Mouse (Mus musculus): Measurements from ENCODE around the gene Blm. TPM values are rescaled to one million over a fixed set of nuclear protein-coding genes. Genes with fewer than 3 reads are reported as not detected.
"Not testable (repeated sequence)": the region's sequence is repeated elsewhere in the genome, so short reads cannot be mapped to it uniquely, and the experiment has no call there.

The Blm gene
- polyA plus RNA-seq, 1 experiment = 1.1 TPM

DNA sequence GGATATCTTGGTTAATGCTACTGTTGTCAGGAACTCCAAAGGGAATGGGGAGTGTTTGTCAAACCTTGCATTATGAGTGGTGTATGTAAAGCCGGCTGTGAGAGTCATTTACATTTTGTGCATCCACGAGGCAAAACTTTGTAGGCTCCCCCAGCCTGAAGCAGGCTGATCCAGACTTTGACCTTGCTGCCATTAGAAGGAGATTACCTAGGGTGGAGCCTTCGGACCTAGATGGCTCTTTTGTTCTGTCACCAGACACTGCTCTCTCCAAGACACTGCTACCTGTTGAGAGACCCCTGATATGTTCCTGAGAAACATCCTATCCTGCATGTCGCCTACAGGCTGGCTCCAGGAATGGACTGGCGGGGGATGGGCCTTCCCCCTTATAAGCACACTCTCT, 4.7 kb upstream of the Blm start:
- 88% methylated on average over 5 of the region's 5 CpGs for WGBS
- no peaks in the 10 kb centered on the region for H3K4me1 ChIP-seq (ENCODE audit: control insufficient read depth, insufficient read depth, insufficient read length)
- TF ChIP-seq POLR2A (IDR thresholded peaks at IDR 0.05; ENCODE audit: low read depth, low read length) = no peak
- TF ChIP-seq CTCF (IDR thresholded peaks at IDR 0.05; ENCODE audit: extremely low read depth, insufficient read depth, insufficient read length, insufficient replicate concordance) = no peak
- no peaks in the 10 kb centered on the region for H3K27me3 ChIP-seq (ENCODE audit: control insufficient read depth, insufficient read depth, low read length)
- no peak overlapping the region for H3K27ac ChIP-seq (ENCODE audit: insufficient read depth, low read length)
- H3K36me3 ChIP-seq (ENCODE audit: control insufficient read depth, insufficient read depth, low read length) = no peaks in the 10 kb centered on the region
- no peak for DNase-seq (ENCODE audit: low read depth in 1 of 2, low spot score in 2 of 2)
- no peak overlapping the region for H3K4me3 ChIP-seq (ENCODE audit: extremely low read depth, insufficient read depth, insufficient read length)

DNA sequence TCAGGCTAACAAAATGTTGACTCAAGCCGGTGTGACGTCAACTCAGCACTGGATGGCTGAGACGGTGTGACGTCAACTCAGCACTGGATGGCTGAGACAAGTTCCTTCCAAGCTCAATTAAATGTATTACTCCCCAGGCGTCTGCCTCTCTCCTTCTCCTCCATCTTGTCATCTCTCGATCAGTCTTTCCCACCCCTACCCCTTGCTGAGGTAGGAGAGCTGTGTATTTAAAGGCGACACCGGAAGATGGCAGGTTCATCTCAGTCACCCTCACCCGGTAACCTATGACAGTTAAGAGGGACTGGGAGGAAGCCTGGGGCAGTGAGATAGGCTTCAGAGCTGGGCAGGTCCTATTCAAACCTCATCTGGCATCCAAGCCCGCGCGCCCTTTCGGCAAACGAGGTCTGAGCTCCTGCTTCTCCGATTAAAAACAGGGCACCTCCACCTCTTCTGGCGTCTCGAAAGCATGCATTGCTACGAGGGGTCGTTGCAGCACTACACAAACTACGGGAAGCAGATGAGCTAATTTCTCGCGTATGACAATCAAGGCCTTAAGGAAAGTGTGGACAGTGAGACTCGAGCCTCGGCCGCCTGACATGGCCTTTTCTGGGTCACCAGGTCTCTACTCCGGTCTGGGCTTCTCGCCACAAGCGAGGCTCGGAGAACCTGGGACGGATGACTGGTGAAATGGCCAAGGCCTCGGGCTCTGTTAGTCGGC, 469 bp downstream of the Blm start:
- TF ChIP-seq CTCF (IDR thresholded peaks at IDR 0.05; ENCODE audit: extremely low read depth, insufficient read depth, insufficient read length, insufficient replicate concordance) (no peak), POLR2A (IDR thresholded peaks at IDR 0.05; ENCODE audit: low read depth, low read length) (no peak)
- peak overlapping the region; percentile 90 for H3K4me3 ChIP-seq (ENCODE audit: extremely low read depth, insufficient read depth, insufficient read length)
- peak overlapping the region; percentile 44; the same call in 1 of the 2 replicates for H3K27ac ChIP-seq (ENCODE audit: insufficient read depth, low read length)
- WGBS = under 1% methylated on average over 32 of the region's 32 CpGs
- peak in 1 of 2 experiments; percentile 55 for DNase-seq (ENCODE audit: low read depth in 1 of 2, low spot score in 2 of 2)
- H3K4me1 ChIP-seq (ENCODE audit: control insufficient read depth, insufficient read depth, insufficient read length) = no peaks in the 10 kb centered on the region
- H3K27me3 ChIP-seq (ENCODE audit: control insufficient read depth, insufficient read depth, low read length) = no peaks in the 10 kb centered on the region
- H3K36me3 ChIP-seq (ENCODE audit: control insufficient read depth, insufficient read depth, low read length) = no peaks in the 10 kb centered on the region

DNA sequence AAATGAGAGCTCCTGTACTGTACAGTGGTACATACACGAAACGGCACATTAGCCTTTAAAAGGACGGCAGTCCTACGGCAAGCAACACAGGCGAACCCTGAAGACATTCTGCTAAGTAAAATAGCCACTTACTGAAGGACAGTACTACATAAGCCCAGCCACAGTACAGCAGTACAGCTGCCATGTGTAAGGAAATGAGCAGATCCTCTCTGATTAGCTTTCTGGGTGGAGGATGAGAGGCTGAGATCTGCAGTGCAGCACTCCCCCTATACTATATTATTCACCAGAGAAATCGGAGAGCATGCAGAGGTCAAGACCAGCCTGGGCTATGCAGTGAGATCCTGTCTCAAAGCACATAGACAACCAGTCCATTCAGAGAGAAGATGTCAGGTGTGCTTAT, 3.8 kb downstream of the Blm start:
- TF ChIP-seq CTCF (IDR thresholded peaks at IDR 0.05; ENCODE audit: extremely low read depth, insufficient read depth, insufficient read length, insufficient replicate concordance) (no peak), POLR2A (IDR thresholded peaks at IDR 0.05; ENCODE audit: low read depth, low read length) (no peak)
- no peak overlapping the region for H3K27ac ChIP-seq (ENCODE audit: insufficient read depth, low read length)
- no peaks in the 10 kb centered on the region for H3K36me3 ChIP-seq (ENCODE audit: control insufficient read depth, insufficient read depth, low read length)
- WGBS = 51% methylated on average over 6 of the region's 6 CpGs
- H3K27me3 ChIP-seq (ENCODE audit: control insufficient read depth, insufficient read depth, low read length) = no peaks in the 10 kb centered on the region
- no peak for DNase-seq (ENCODE audit: low read depth in 1 of 2, low spot score in 2 of 2)
- no peaks in the 10 kb centered on the region for H3K4me1 ChIP-seq (ENCODE audit: control insufficient read depth, insufficient read depth, insufficient read length)
- no peak overlapping the region for H3K4me3 ChIP-seq (ENCODE audit: extremely low read depth, insufficient read depth, insufficient read length)

DNA sequence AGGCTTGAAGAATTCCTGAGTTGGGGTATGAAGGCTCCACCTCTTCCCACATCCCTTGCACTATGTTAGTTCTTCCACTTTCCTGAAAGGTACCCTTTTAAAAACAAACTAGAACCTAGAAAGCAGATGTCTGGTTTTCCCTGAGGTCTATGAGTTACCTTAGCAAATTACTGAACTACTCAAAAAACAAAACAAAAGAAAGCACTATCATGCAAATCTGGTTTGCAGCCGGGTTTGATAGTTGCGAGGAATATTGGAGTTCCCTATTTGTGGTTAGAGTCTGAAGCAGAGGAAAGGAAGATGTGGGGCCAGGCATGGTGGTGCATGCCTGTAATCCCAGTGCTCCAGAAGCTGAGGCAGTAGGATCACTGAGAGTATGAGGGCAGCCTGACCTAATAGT, 4.3 kb downstream of the Blm start:
- no peak overlapping the region for H3K4me3 ChIP-seq (ENCODE audit: extremely low read depth, insufficient read depth, insufficient read length)
- H3K27me3 ChIP-seq (ENCODE audit: control insufficient read depth, insufficient read depth, low read length) = no peaks in the 10 kb centered on the region
- H3K4me1 ChIP-seq (ENCODE audit: control insufficient read depth, insufficient read depth, insufficient read length) = no peaks in the 10 kb centered on the region
- no peak overlapping the region for H3K27ac ChIP-seq (ENCODE audit: insufficient read depth, low read length)
- no peaks in the 10 kb centered on the region for H3K36me3 ChIP-seq (ENCODE audit: control insufficient read depth, insufficient read depth, low read length)
- WGBS = 49% methylated on average over 2 of the region's 2 CpGs
- no peak for TF ChIP-seq CTCF (IDR thresholded peaks at IDR 0.05; ENCODE audit: extremely low read depth, insufficient read depth, insufficient read length, insufficient replicate concordance)
- no peak for TF ChIP-seq POLR2A (IDR thresholded peaks at IDR 0.05; ENCODE audit: low read depth, low read length)
- DNase-seq (ENCODE audit: low read depth in 1 of 2, low spot score in 2 of 2) = no peak

DNA sequence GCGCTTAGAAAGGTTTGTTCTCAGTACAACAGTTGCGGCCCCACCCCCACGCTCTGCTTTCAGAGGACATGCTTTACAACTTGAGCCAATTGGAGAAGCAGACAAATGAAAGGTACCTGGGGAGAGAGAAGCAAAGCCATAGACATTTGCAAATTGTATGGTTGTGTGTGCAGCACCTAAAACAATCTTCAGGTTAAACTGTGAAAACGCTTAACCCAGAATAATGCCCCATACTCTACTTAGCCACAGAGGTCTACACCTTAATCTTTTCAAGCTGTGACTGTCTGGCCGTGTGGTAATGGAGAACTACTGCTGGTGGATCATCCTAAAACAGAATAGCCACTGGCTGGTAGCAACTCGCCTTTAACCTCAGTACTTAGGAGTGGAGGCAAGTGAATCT, 8.2 kb downstream of the Blm start:
- 91% methylated on average over 6 of the region's 6 CpGs for WGBS
- no peak for DNase-seq (ENCODE audit: low read depth in 1 of 2, low spot score in 2 of 2)
- no peaks in the 10 kb centered on the region for H3K27me3 ChIP-seq (ENCODE audit: control insufficient read depth, insufficient read depth, low read length)
- no peaks in the 10 kb centered on the region for H3K36me3 ChIP-seq (ENCODE audit: control insufficient read depth, insufficient read depth, low read length)
- no peaks in the 10 kb centered on the region for H3K4me1 ChIP-seq (ENCODE audit: control insufficient read depth, insufficient read depth, insufficient read length)
- H3K27ac ChIP-seq (ENCODE audit: insufficient read depth, low read length) = no peak overlapping the region
- H3K4me3 ChIP-seq (ENCODE audit: extremely low read depth, insufficient read depth, insufficient read length) = no peak overlapping the region
- no peak for TF ChIP-seq CTCF (IDR thresholded peaks at IDR 0.05; ENCODE audit: extremely low read depth, insufficient read depth, insufficient read length, insufficient replicate concordance)
- no peak for TF ChIP-seq POLR2A (IDR thresholded peaks at IDR 0.05; ENCODE audit: low read depth, low read length)

DNA sequence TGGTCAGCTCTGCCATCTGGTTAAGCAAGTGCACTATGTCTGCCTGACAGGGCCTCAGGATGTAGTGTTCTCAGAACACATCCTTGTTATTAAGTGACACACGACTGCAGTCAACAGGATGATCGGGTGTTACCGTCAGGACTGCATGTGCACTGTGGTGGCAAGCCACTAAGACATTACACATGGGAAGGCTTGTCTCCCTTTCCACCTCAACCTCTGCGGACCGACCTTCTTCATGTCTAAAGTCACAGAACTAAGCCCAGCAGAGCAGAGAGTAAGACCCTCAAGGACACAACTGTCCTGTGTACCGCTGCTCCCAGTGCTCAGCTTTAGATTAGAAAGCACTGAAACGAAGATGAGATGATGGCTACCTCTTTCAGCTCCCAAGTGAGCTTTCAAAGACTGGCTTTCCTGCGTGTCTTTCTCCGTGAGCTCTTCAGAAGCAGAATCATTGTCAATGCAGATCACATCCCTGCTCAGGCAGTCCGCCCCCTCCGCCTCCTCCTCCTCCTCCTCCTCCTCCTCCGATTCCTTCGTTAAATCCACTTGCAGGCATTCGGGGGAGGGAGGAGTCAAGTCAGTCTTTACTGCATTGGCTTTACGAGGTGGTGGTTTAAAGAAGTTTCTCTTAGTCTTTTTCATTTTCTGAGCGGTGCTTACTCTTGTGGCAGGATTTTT, 22.4 kb downstream of the Blm start:
- no peak overlapping the region for H3K4me3 ChIP-seq (ENCODE audit: extremely low read depth, insufficient read depth, insufficient read length)
- TF ChIP-seq POLR2A (IDR thresholded peaks at IDR 0.05; ENCODE audit: low read depth, low read length) (no peak), CTCF (IDR thresholded peaks at IDR 0.05; ENCODE audit: extremely low read depth, insufficient read depth, insufficient read length, insufficient replicate concordance) (no peak)
- peaks cover 7% of the 10 kb centered on the region; the same call in 1 of the 2 replicates for H3K36me3 ChIP-seq (ENCODE audit: control insufficient read depth, insufficient read depth, low read length)
- H3K27ac ChIP-seq (ENCODE audit: insufficient read depth, low read length) = no peak overlapping the region
- WGBS = 92% methylated on average over 16 of the region's 16 CpGs
- no peaks in the 10 kb centered on the region for H3K4me1 ChIP-seq (ENCODE audit: control insufficient read depth, insufficient read depth, insufficient read length)
- no peaks in the 10 kb centered on the region for H3K27me3 ChIP-seq (ENCODE audit: control insufficient read depth, insufficient read depth, low read length)
- DNase-seq (ENCODE audit: low read depth in 1 of 2, low spot score in 2 of 2) = no peak

DNA sequence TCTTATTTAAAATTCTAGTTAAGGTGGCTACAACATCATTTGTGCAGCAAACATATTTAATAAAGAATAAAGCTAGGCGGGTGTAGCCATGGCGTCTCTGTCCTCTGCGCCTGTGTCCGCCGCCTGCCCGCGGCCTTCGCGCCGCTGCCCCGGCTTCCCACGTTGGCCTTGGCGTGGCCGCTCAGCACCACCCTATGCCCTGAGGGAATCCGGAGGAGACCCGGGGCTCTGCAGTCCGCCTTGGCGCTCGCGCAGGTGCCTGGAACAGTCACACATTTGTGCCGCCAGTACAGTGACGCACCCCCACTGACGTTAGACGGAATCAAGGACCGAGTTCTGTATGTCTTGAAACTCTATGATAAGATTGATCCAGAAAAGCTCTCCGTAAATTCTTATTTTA, 27.2 kb downstream of the Blm start:
- not testable (repeated sequence) for H3K4me3 ChIP-seq (ENCODE audit: extremely low read depth, insufficient read depth, insufficient read length); DNase-seq (ENCODE audit: low read depth in 1 of 2, low spot score in 2 of 2); H3K4me1 ChIP-seq (ENCODE audit: control insufficient read depth, insufficient read depth, insufficient read length); H3K27me3 ChIP-seq (ENCODE audit: control insufficient read depth, insufficient read depth, low read length); H3K27ac ChIP-seq (ENCODE audit: insufficient read depth, low read length); H3K36me3 ChIP-seq (ENCODE audit: control insufficient read depth, insufficient read depth, low read length)
- 95% methylated on average over 26 of the region's 26 CpGs for WGBS
